Mouse (Mus musculus): ENCODE measurements around the gene Rreb1. TPM values are rescaled to one million over a fixed set of nuclear protein-coding genes. Genes with fewer than 3 reads are reported as not detected.
A peak's percentile ranks its signal among the peaks of the same experiment; 100 is the strongest.

The Rreb1 gene
- total RNA-seq, 2 experiments from 2014 or later, result 50.4 to 54.5 TPM

GRCm38 (mm10) chr13:37777351-37778146 lies 651 bp upstream of the Rreb1 start:
- DNase-seq, result no peak
- intact Hi-C loops (cut with DNase I), result no loop called here

GRCm38 (mm10) chr13:37778594-37779231 lies 513 bp downstream of the Rreb1 start:
- intact Hi-C loops (cut with DNase I), result no loop called here
- DNase-seq, result peak; percentile 34 to 57

GRCm38 (mm10) chr13:37779251-37779667 lies 1.1 kb downstream of the Rreb1 start:
- no peak for DNase-seq
- intact Hi-C loops (cut with DNase I), result no loop called here

GRCm38 (mm10) chr13:37781557-37781956 lies 3.4 kb downstream of the Rreb1 start:
- intact Hi-C loops (cut with DNase I), result no loop called here

GRCm38 (mm10) chr13:37782144-37782543 lies 3.9 kb downstream of the Rreb1 start:
- intact Hi-C loops (cut with DNase I), result no loop called here
- no peak for DNase-seq

More at GRCm38 (mm10) chr13:37781557-37781956, 3.4 kb downstream of the Rreb1 start:
- no peak for DNase-seq

- DNase-seq, result no peak
- intact Hi-C loops (cut with DNase I), result no loop called here
Measured at GRCm38 (mm10) chr13:37783676-37784075, 5.5 kb downstream of the Rreb1 start.

- DNase-seq, result no peak
Measured at GRCm38 (mm10) chr13:37784226-37784625, 6.0 kb downstream of the Rreb1 start.

GRCm38 (mm10) chr13:37792739-37793336 lies 14.6 kb downstream of the Rreb1 start:
- intact Hi-C loops (cut with DNase I), result no loop called here
- DNase-seq, result no peak

More at GRCm38 (mm10) chr13:37784226-37784625, 6.0 kb downstream of the Rreb1 start:
- intact Hi-C loops (cut with DNase I), result no loop called here

GRCm38 (mm10) chr13:37798811-37799210 lies 20.6 kb downstream of the Rreb1 start:
- intact Hi-C loops (cut with DNase I), result no loop called here
- DNase-seq, result no peak

- intact Hi-C loops (cut with DNase I), result no loop called here
Measured at GRCm38 (mm10) chr13:37799413-37799812, 21.2 kb downstream of the Rreb1 start.

GRCm38 (mm10) chr13:37801101-37802075 lies 23.2 kb downstream of the Rreb1 start:
- intact Hi-C loops (cut with DNase I), result no loop called here
- peak in 1 of 2 experiments; percentile 12 for DNase-seq

More at GRCm38 (mm10) chr13:37799413-37799812, 21.2 kb downstream of the Rreb1 start:
- no peak for DNase-seq

- DNase-seq, result no peak
- intact Hi-C loops (cut with DNase I), result no loop called here
Measured at GRCm38 (mm10) chr13:37802246-37803003, 24.2 kb downstream of the Rreb1 start.

- no peak for DNase-seq
- intact Hi-C loops (cut with DNase I), result no loop called here
Measured at GRCm38 (mm10) chr13:37803244-37803643, 25.0 kb downstream of the Rreb1 start.

GRCm38 (mm10) chr13:37804023-37804422 lies 25.8 kb downstream of the Rreb1 start:
- intact Hi-C loops (cut with DNase I), result no loop called here
- no peak for DNase-seq

- intact Hi-C loops (cut with DNase I), result no loop called here
- no peak for DNase-seq
Measured at GRCm38 (mm10) chr13:37815001-37815400, 36.8 kb downstream of the Rreb1 start.

- no peak for DNase-seq
- intact Hi-C loops (cut with DNase I), result no loop called here
Measured at GRCm38 (mm10) chr13:37816736-37817135, 38.5 kb downstream of the Rreb1 start.

- intact Hi-C loops (cut with DNase I), result loop anchor here (5.0 kb wide), 1 partner anchor 204 kb away; no protein-coding TSS in a partner anchor
- no peak for DNase-seq
Measured at GRCm38 (mm10) chr13:37821413-37821812, 43.2 kb downstream of the Rreb1 start.

GRCm38 (mm10) chr13:37824331-37824920 lies 46.2 kb downstream of the Rreb1 start:
- no peak for DNase-seq
- intact Hi-C loops (cut with DNase I), result loop anchor here (5.0 kb wide), 1 partner anchor 207 kb away; no protein-coding TSS in a partner anchor

Measured in heart, postnatal 14 days (tissue).